Mouse (Mus musculus) bone marrow, adult 2 months (tissue): ENCODE data around the gene Traf2.

Experiments used
- CTCF ChIP-seq: fragments of 200-500 bp; IDR thresholded peaks from 2 replicates; pipeline ENCODE4 v1.5.1; 2011; ENCODE audit warnings: low read length, control low read depth; ENCODE audit not compliant: control insufficient read depth, insufficient read depth
- POLR2A ChIP-seq: fragments of 200-500 bp; IDR thresholded peaks from 2 replicates; pipeline ENCODE4 v1.6.1; 2011; ENCODE audit warnings: low read depth, mild to moderate bottlenecking, control low read depth, low read length, borderline replicate concordance; ENCODE audit not compliant: control insufficient read depth

- TF ChIP-seq POLR2A, result no peak
- TF ChIP-seq CTCF, result no peak
Measured at GRCm38 (mm10) chr2:25534866-25535182, 11.9 kb downstream of the Traf2 start.
